Mouse (Mus musculus) splenic B cell, adult 2 months (primary cell): ENCODE measurements at regions not wholly inside any gene's neighbourhood (a gene's known extent, or its start where the extent isn't known, plus 50 kb on each side); places are given as distances from the start of the nearest gene placed in this dataset.
A peak's percentile ranks its signal among the peaks of the same experiment; 100 is the strongest.

Experiments
- DNase-seq: peaks from one replicate; pipeline ENCODE4 v3.0.0-alpha.2; 2011; ENCODE audit warnings: low read depth, low spot score
- H3K27me3 ChIP-seq: 2 replicates; pipeline ENCODE4 v1.6.1; 2012; ENCODE audit warnings: mild to moderate bottlenecking, low read length, moderate library complexity, mixed read lengths; ENCODE audit not compliant: control insufficient read depth, poor library complexity, insufficient read depth, severe bottlenecking
- H3K36me3 ChIP-seq: 2 replicates; pipeline ENCODE4 v1.6.1; 2012; ENCODE audit warnings: mild to moderate bottlenecking, low read length, moderate library complexity, mixed read lengths; ENCODE audit not compliant: control insufficient read depth, poor library complexity, insufficient read depth, severe bottlenecking

- H3K36me3 ChIP-seq, result no peaks in the 10 kb centered on the region
- no peaks in the 10 kb centered on the region for H3K27me3 ChIP-seq
- DNase-seq, result no peak
Measured at GRCm38 (mm10) chr4:50291397-50291945, 445.9 kb upstream of the Grin3a start.

- no peaks in the 10 kb centered on the region for H3K27me3 ChIP-seq
- peak; percentile 1 for DNase-seq
- H3K36me3 ChIP-seq, result no peaks in the 10 kb centered on the region
Measured at GRCm38 (mm10) chr4:50286602-50287001, 441.1 kb upstream of the Grin3a start.

- DNase-seq, result no peak
- no peaks in the 10 kb centered on the region for H3K36me3 ChIP-seq
- no peaks in the 10 kb centered on the region for H3K27me3 ChIP-seq
Measured at GRCm38 (mm10) chr4:50259012-50259601, 413.6 kb upstream of the Grin3a start.

GRCm38 (mm10) chr4:50242042-50242441 lies 396.5 kb upstream of the Grin3a start:
- no peak for DNase-seq
- Histone ChIP-seq H3K27me3 (peaks cover 1% of the 10 kb centered on the region; the same call in 1 of the 2 replicates), H3K36me3 (no peaks in the 10 kb centered on the region)

- DNase-seq, result no peak
- H3K27me3 ChIP-seq, result peaks cover 1% of the 10 kb centered on the region; the same call in 1 of the 2 replicates
- H3K36me3 ChIP-seq, result no peaks in the 10 kb centered on the region
Measured at GRCm38 (mm10) chr4:50240951-50241350, 395.4 kb upstream of the Grin3a start.

- H3K36me3 ChIP-seq, result no peaks in the 10 kb centered on the region
- H3K27me3 ChIP-seq, result peaks cover 1% of the 10 kb centered on the region; the same call in 1 of the 2 replicates
- DNase-seq, result no peak
Measured at GRCm38 (mm10) chr4:50239386-50239785, 393.8 kb upstream of the Grin3a start.

GRCm38 (mm10) chr4:50235476-50235875 lies 389.9 kb upstream of the Grin3a start:
- no peaks in the 10 kb centered on the region for H3K27me3 ChIP-seq
- DNase-seq, result no peak
- H3K36me3 ChIP-seq, result no peaks in the 10 kb centered on the region

- Histone ChIP-seq H3K36me3 (no peaks in the 10 kb centered on the region), H3K27me3 (no peaks in the 10 kb centered on the region)
- DNase-seq, result no peak
Measured at GRCm38 (mm10) chr4:50203348-50203747, 357.8 kb upstream of the Grin3a start.

- no peaks in the 10 kb centered on the region for H3K36me3 ChIP-seq
- DNase-seq, result no peak
- H3K27me3 ChIP-seq, result no peaks in the 10 kb centered on the region
Measured at GRCm38 (mm10) chr4:50177196-50177595, 331.7 kb upstream of the Grin3a start.

- no peak for DNase-seq
- H3K36me3 ChIP-seq, result no peaks in the 10 kb centered on the region
- no peaks in the 10 kb centered on the region for H3K27me3 ChIP-seq
Measured at GRCm38 (mm10) chr4:50176656-50177055, 331.1 kb upstream of the Grin3a start.

- no peaks in the 10 kb centered on the region for H3K36me3 ChIP-seq
- no peak for DNase-seq
- no peaks in the 10 kb centered on the region for H3K27me3 ChIP-seq
Measured at GRCm38 (mm10) chr4:50160893-50161292, 315.3 kb upstream of the Grin3a start.

- Histone ChIP-seq H3K36me3 (no peaks in the 10 kb centered on the region), H3K27me3 (no peaks in the 10 kb centered on the region)
- no peak for DNase-seq
Measured at GRCm38 (mm10) chr4:50145926-50146325, 300.4 kb upstream of the Grin3a start.

- Histone ChIP-seq H3K36me3 (no peaks in the 10 kb centered on the region), H3K27me3 (no peaks in the 10 kb centered on the region)
- DNase-seq, result no peak
Measured at GRCm38 (mm10) chr4:50130262-50130661, 284.7 kb upstream of the Grin3a start.

- no peak for DNase-seq
- H3K36me3 ChIP-seq, result no peaks in the 10 kb centered on the region
- H3K27me3 ChIP-seq, result no peaks in the 10 kb centered on the region
Measured at GRCm38 (mm10) chr4:50106557-50106956, 261.0 kb upstream of the Grin3a start.

- Histone ChIP-seq H3K27me3 (no peaks in the 10 kb centered on the region), H3K36me3 (no peaks in the 10 kb centered on the region)
- DNase-seq, result no peak
Measured at GRCm38 (mm10) chr4:50087860-50088259, 242.3 kb upstream of the Grin3a start.

GRCm38 (mm10) chr4:50086676-50087075 lies 241.1 kb upstream of the Grin3a start:
- DNase-seq, result no peak
- Histone ChIP-seq H3K27me3 (no peaks in the 10 kb centered on the region), H3K36me3 (no peaks in the 10 kb centered on the region)
